Mouse (Mus musculus) T-helper 17 cell (primary cell): Measurements from ENCODE around the gene Cabp2.
"Not testable (repeated sequence)": the region's sequence is repeated elsewhere in the genome, so short reads cannot be mapped to it uniquely, and the experiment has no call there.

Experiments
- in situ Hi-C, 2 experiments: fragments of 300-600 bp; cut with MboI, MseI; formaldehyde crosslinking; loops; 1 replicate in 1 of 2; 2 replicates in 1 of 2; pipeline ENCODE4 v1.15.1; 2025; ENCODE audit warnings: high pct_unique_total_duplicates in 2 of 2

The Cabp2 gene

GRCm38 (mm10) chr19:4055216-4055946, 26.0 kb upstream of the Cabp2 start:
- in situ Hi-C loops = loop anchor here in 1 of 2 experiments (5.0 kb wide), 1 partner anchor 42 kb away; the partner anchor contains the start of genes Cdk2ap2 and Pitpnm1

GRCm38 (mm10) chr19:4055947-4056693, 25.3 kb upstream of the Cabp2 start:
- in situ Hi-C loops = loop anchor here in 1 of 2 experiments (5.0 kb wide), 1 partner anchor 41 kb away; the partner anchor contains the start of genes Cdk2ap2 and Pitpnm1

GRCm38 (mm10) chr19:4056727-4057126, 24.7 kb upstream of the Cabp2 start:
- in situ Hi-C loops = loop anchor here in 1 of 2 experiments (5.0 kb wide), 1 partner anchor 41 kb away; the partner anchor contains the start of genes Cdk2ap2 and Pitpnm1

- in situ Hi-C loops = loop anchor here in 1 of 2 experiments (5.0 kb wide), 1 partner anchor 40 kb away; the partner anchor contains the start of genes Cdk2ap2 and Pitpnm1
Observed at GRCm38 (mm10) chr19:4057389-4057788, 24.0 kb upstream of the Cabp2 start.

- in situ Hi-C loops = loop anchor here in 1 of 2 experiments (5.0 kb wide), 1 partner anchor 39 kb away; the partner anchor contains the start of genes Cdk2ap2 and Pitpnm1
Observed at GRCm38 (mm10) chr19:4057962-4058361, 23.4 kb upstream of the Cabp2 start.

GRCm38 (mm10) chr19:4058581-4058980, 22.8 kb upstream of the Cabp2 start:
- in situ Hi-C loops = loop anchor here in 1 of 2 experiments (5.0 kb wide), 1 partner anchor 39 kb away; the partner anchor contains the start of genes Cdk2ap2 and Pitpnm1

GRCm38 (mm10) chr19:4059069-4059740, 22.2 kb upstream of the Cabp2 start, which contains the start of gene Gstp3:
Gene Gstp3, minus strand, starts transcription at chr19:4059569.
- in situ Hi-C loops = loop anchor here in 1 of 2 experiments (5.0 kb wide), 1 partner anchor 38 kb away; the partner anchor contains the start of genes Cdk2ap2 and Pitpnm1

GRCm38 (mm10) chr19:4060044-4060898, 21.1 kb upstream of the Cabp2 start:
- in situ Hi-C loops = not testable (repeated sequence)

GRCm38 (mm10) chr19:4060899-4061465, 20.4 kb upstream of the Cabp2 start:
- in situ Hi-C loops = no loop called here

- in situ Hi-C loops = not testable (repeated sequence)
Observed at GRCm38 (mm10) chr19:4063357-4063756, 18.0 kb upstream of the Cabp2 start.

- in situ Hi-C loops = not testable (repeated sequence)
Observed at GRCm38 (mm10) chr19:4064501-4064900, 16.9 kb upstream of the Cabp2 start.

GRCm38 (mm10) chr19:4066280-4066679, 15.1 kb upstream of the Cabp2 start:
- in situ Hi-C loops = no loop called here

GRCm38 (mm10) chr19:4066877-4067276, 14.5 kb upstream of the Cabp2 start:
- in situ Hi-C loops = no loop called here

GRCm38 (mm10) chr19:4068242-4068641, 13.1 kb upstream of the Cabp2 start:
- in situ Hi-C loops = not testable (repeated sequence)

GRCm38 (mm10) chr19:4068717-4069410, 12.5 kb upstream of the Cabp2 start:
- in situ Hi-C loops = no loop called here

- in situ Hi-C loops = no loop called here
Observed at GRCm38 (mm10) chr19:4070311-4070710, 11.1 kb upstream of the Cabp2 start.

- in situ Hi-C loops = no loop called here
Observed at GRCm38 (mm10) chr19:4070756-4071155, 10.6 kb upstream of the Cabp2 start.

- in situ Hi-C loops = no loop called here
Observed at GRCm38 (mm10) chr19:4071406-4071805, 10.0 kb upstream of the Cabp2 start.

GRCm38 (mm10) chr19:4072706-4073424, 8.5 kb upstream of the Cabp2 start:
- in situ Hi-C loops = no loop called here
